Mouse (Mus musculus) activated CD4-positive, CD25-positive, alpha-beta regulatory T cell (primary cell): Measurements from ENCODE around the gene Mslnl. TPM values are rescaled to one million over a fixed set of nuclear protein-coding genes. Genes with fewer than 3 reads are reported as not detected.

ENCODE experiments used
- polyA plus RNA-seq, 2 experiments: library from polyadenylated mRNA; unstranded; fragments of 100-300 nt; shearing (Covaris generic); gene quantifications; one replicate each; pipeline ENCODE4 v1.2.1; 2017

Mslnl gene
- polyA plus RNA-seq = not detected

GRCm38 (mm10) chr17:25735745-25736144, at the start of gene Mslnl:
Mslnl (plus strand) TSS chr17:25736042.

DNA sequence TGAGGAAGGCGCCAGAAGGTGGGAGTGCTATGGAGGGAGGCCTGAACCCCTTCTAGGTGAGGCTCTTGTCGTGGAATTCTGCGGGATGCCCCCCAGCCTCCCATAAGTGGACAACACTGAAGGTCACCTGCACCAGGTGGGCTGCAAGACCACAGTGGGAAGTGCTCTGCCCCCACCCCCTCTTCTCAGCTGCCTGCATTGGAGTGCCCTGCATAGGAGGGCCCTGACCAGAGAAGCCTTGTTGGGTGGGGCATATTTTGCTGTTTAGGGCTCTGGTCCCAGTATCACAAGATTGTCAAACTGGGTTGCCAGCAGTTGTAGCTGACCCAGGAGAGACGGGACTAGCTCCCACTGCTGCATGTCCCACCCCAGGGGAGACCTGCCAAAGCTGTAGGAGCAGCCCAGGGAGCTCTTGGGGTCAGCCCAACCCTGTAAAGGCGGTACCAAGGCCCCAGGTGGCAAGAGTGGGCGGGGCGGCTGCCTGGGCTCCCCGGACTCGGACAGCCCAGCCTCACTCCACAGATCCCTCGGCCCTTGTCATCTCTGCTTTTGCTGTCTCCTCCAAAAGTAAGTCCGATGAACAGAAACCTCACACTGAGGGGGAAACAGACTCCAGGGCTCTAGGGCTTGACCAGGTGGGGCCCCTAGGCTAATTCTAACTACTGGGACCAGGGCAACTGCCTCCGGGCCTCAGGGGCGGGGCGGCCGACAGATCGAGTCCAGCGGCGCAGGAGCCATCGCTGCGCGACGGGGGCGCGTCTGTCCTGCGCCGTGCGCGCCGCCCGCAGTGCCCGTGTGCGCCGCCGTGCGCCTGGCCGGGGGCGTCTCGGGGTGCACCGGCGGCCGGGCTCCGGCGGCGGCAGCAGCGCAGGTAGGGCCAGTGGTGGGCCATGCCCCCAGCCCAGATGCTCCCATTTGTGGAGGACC, 18.9 kb upstream of the Mslnl start, which contains the start of gene Gng13:
TSS of gene Gng13 (plus strand) at position 461 of the 927 bp plus-strand sequence.

DNA sequence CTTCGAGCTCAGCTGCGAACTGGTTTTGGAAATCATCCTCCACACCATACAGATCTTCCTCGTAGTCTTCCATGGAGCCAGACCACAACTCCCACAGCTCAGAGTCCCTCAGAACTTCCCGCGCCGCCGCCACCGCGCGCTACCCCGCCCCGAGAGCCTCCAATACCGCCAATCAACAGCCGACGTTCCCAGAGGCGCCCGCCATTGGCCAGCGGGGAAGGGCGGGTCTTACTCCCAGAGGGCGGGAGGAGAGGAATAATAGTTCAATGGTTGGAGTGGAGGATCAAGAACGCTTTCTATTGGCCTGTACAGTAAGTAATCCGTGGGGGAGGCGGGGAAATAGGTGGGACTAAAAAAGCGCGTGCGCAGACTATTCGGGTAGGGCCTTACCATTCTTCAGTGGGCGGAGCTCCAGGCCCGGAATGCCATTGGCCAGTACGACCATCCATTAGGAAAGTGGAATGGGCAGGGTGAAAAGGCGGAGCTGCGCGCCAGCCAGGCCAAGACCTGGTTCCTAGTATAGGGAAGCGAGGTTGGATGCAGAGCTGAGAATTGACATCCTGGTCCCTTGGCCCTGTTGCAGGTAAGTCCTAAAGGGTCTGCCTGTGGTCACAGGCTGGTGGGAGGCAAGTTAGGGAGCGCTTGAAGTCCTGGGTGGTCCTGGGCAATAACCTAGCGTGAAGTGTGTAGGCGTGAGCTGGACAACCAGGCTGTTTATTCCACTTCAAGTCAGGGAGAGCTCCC, 8.4 kb upstream of the Mslnl start, which contains the start of the genes Chtf18 and Rpusd1:
TSS of gene Chtf18 (minus strand) at position 155 of the 744 bp plus-strand sequence.
TSS of gene Rpusd1 (plus strand) at position 406 of the 744 bp plus-strand sequence.

GRCm38 (mm10) chr17:25754241-25754640, 18.4 kb downstream of the Mslnl start, which contains the start of gene Msln:
Msln (minus strand) TSS chr17:25754378.

DNA sequence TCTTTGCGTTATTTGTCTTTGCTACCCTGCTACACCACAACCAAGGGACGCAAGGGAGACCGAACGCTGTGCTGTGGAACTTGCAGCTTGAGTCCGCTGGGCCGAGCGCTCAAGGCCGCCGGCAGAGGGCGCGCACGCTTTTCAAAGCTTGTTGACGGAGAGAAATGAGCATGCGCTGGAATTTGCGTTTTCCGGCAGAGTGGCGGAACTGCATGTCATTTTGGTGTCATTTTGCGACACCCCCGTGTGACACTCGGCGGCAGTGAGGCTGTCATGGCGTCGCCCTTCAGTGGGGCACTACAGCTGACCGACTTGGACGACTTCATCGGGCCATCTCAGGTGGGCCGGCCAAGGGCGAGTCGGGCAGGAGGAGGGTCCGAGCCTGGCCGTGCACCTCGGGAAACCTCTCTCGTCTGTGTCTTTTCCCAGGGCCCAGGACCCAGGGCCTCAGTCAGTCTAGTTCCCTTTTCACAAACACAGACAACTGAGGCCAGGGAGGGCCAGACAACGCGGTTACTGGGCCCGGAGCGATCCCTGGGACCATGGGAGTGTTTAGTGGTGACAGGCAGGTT, 37.8 kb downstream of the Mslnl start, which contains the start of gene Narfl:
TSS of gene Narfl (plus strand) at position 228 of the 572 bp plus-strand sequence.

DNA sequence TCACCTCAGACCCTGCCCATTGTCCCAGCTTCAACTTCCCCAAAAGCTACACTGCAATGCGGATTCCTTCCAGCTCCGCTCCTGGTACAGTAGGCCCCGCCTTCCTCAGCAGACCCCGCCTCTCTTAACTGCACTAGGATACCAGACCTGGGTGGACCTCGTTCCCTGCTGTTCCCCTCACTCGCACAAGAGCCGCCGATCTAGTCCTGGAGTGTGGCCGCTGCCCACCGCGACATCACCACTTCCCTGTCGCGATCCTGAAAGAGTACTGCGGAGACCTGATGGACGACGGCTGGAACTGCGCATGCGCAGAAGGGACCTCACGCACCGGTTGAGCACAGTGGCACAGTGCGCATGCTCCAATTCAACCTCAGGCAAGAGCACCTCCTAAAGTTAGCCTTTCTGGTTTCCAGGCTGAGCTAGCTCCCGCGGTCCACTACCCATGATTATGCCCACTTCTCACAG, 49.5 kb downstream of the Mslnl start, which contains the start of gene Haghl:
TSS of gene Haghl (minus strand) at position 393 of the 465 bp plus-strand sequence.

GRCm38 (mm10) chr17:25786280-25786679, 50.4 kb downstream of the Mslnl start, which contains the start of gene Ccdc78:
Ccdc78 (plus strand) TSS chr17:25786580.

GRCm38 (mm10) chr17:25792615-25793014, 56.8 kb downstream of the Mslnl start, which contains the start of gene Fam173a:
Fam173a (minus strand) TSS chr17:25792901.

GRCm38 (mm10) chr17:25795609-25796092, 59.8 kb downstream of the Mslnl start, which contains the start of gene AC134908.4:
AC134908.4 (minus strand) TSS chr17:25795659.

DNA sequence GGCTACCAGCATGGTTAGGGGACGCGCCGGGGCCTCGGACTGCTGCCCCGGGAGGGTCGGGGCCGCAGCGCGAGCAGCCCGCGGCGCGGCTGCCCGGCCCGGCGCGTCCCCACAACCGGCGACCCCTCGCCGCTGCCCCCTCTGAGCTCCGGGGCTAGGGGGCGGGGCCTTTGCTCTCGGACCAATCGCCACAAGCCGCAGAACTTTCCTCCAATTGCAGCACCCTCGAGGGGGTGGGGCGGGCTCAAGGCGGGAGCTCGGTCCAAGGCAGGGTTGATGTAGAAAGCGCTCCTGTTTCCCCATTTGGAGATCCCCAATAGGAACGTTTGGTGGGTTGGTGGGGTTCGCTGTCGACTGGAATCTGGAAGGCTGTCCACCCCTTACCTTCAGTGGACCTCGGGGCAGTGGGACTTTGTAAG, 61.1 kb downstream of the Mslnl start, which contains the start of gene Metrn:
TSS of gene Metrn (minus strand) at position 186 of the 419 bp plus-strand sequence.

Other genes starting within 250 kb of the Mslnl start
- gene Sstr5, start 238.8 kb upstream of the Mslnl start, polyA plus RNA-seq = under 1 TPM in 1 of 2 experiments, not detected in 1; 0.14 TPM
- gene Sox8, start 165.4 kb upstream of the Mslnl start, polyA plus RNA-seq = under 1 TPM in 1 of 2 experiments, not detected in 1; 0.11 TPM
- 10 to 100 TPM; 21.6 to 22.0 TPM for gene Lmf1, start 157.0 kb upstream of the Mslnl start, polyA plus RNA-seq
- not detected for gene Gng13, start 18.9 kb upstream of the Mslnl start, polyA plus RNA-seq
- gene Chtf18, start 8.6 kb upstream of the Mslnl start, polyA plus RNA-seq = 1 to 10 TPM; 5.2 to 5.4 TPM
- 10 to 100 TPM; 15.3 to 15.4 TPM for gene Rpusd1, start 8.4 kb upstream of the Mslnl start, polyA plus RNA-seq
- under 1 TPM in 1 of 2 experiments, not detected in 1; 0.26 TPM for gene Msln, start 18.3 kb downstream of the Mslnl start, polyA plus RNA-seq
- 10 to 100 TPM; 18.7 to 25.8 TPM for gene Narfl, start 37.7 kb downstream of the Mslnl start, polyA plus RNA-seq
- gene Haghl, start 49.6 kb downstream of the Mslnl start, polyA plus RNA-seq = 10 to 100 TPM; 46.8 to 50.3 TPM
- under 1 TPM; 0.59 to 0.72 TPM for gene Ccdc78, start 50.5 kb downstream of the Mslnl start, polyA plus RNA-seq
- gene Fam173a, start 56.9 kb downstream of the Mslnl start, polyA plus RNA-seq = 100 to 1,000 TPM; 177 to 212 TPM
- 1 to 10 TPM in 1 of 2 experiments, not detected in 1; 1.1 TPM for gene AC134908.4, start 59.6 kb downstream of the Mslnl start, polyA plus RNA-seq
- 10 to 100 TPM; 37.5 to 46.1 TPM for gene Metrn, start 61.1 kb downstream of the Mslnl start, polyA plus RNA-seq
- not detected for gene Fbxl16, start 73.0 kb downstream of the Mslnl start, polyA plus RNA-seq
- gene Wdr24, start 87.6 kb downstream of the Mslnl start, polyA plus RNA-seq = 10 to 100 TPM; 22.8 to 29.5 TPM
- 10 to 100 TPM; 16.2 to 25.7 TPM for gene Jmjd8, start 92.8 kb downstream of the Mslnl start, polyA plus RNA-seq
- gene Stub1, start 97.4 kb downstream of the Mslnl start, polyA plus RNA-seq = 100 to 1,000 TPM; 130 TPM
- 1 to 10 TPM; 1.5 to 3.3 TPM for gene Rhbdl1, start 101.3 kb downstream of the Mslnl start, polyA plus RNA-seq
- gene Gm20683, start 105.7 kb downstream of the Mslnl start, polyA plus RNA-seq = 1 to 10 TPM; 2.5 to 3.2 TPM
- 10 to 100 TPM; 32.6 to 40.3 TPM for gene Rhot2, start 108.8 kb downstream of the Mslnl start, polyA plus RNA-seq
- gene Wdr90, start 125.5 kb downstream of the Mslnl start, polyA plus RNA-seq = 10 to 100 TPM in 1 of 2 experiments, 1 to 10 TPM in 1; 5.7 to 11.5 TPM
- gene Mcrip2, start 132.7 kb downstream of the Mslnl start, polyA plus RNA-seq = 1 to 10 TPM; 4.5 to 5.5 TPM
- 100 to 1,000 TPM in 1 of 2 experiments, 10 to 100 TPM in 1; 82.0 to 102 TPM for gene Mettl26, start 139.0 kb downstream of the Mslnl start, polyA plus RNA-seq
- 1 to 10 TPM; 1.5 to 1.9 TPM for gene Wfikkn1, start 144.8 kb downstream of the Mslnl start, polyA plus RNA-seq
- 10 to 100 TPM; 15.4 to 25.0 TPM for gene Rab40c, start 183.7 kb downstream of the Mslnl start, polyA plus RNA-seq
- gene Pigq, start 208.9 kb downstream of the Mslnl start, polyA plus RNA-seq = 10 to 100 TPM; 25.0 to 52.5 TPM
- gene Nhlrc4, start 208.9 kb downstream of the Mslnl start, polyA plus RNA-seq = not detected
- under 1 TPM in 1 of 2 experiments, not detected in 1; 0.17 TPM for gene A930017K11Rik, start 216.5 kb downstream of the Mslnl start, polyA plus RNA-seq
- gene Capn15, start 249.8 kb downstream of the Mslnl start, polyA plus RNA-seq = 10 to 100 TPM; 21.3 to 28.1 TPM